In the genomic region with DNA sequence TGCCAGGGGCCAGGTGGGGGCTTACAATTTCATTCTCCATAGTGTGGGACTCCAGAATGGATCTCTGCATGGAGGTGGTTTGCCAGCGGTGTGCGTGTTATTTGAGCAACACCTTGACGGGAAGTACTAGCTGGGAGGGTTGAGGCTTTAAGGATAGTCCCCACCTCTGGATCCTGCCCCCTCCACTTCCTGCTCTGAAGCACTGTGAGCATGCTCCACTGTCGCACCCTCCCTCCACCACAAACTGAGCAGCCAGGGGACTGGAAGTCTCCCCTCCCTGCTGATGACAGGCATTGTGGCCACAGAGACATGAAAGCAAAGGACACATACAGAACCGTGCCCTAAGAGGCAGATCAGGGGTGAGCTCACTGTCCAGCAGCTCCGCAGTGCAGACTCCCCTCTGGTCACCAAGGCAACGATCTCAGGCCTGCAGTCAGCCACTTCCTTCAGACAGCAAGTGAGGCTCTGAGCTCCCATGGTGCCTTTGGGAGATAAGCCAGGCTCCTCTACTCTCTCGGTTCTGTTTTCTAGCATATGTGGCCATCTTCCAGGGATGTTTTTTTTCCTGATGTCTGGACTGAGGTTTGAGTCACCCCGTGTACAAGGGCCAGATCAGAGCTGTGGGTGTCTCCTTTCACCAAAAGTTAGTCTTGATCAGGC, we compare ENCODE assay signal across 9 mouse cellular contexts.
DNase-seq lines count a peak whose midpoint lies in the region; ATAC-seq lines count a peak whose summit lies in the region.
"Had no signal": no experiment of that assay in that cellular context is flagged by ENCODE, and none has a peak within 500 bp of the region (broad histone marks: within the 10 kb centered on the region; RNA-seq: fewer than 3 reads in every experiment).

No protein-coding gene starts in this region.

- no peak for ATAC-seq in cerebellum, adult (ENCODE audit: insufficient number of reproducible peaks, low FRiP score, low TSS enrichment)
- ATAC-seq in hindbrain, embryonic 15.5 days (ENCODE audit: low FRiP score, low read depth), result peak; percentile 75
- peak; percentile 65; the same call in 1 of the 2 replicates for ATAC-seq in stomach, embryonic 15.5 days (ENCODE audit: insufficient read depth, low FRiP score, low read depth)

- no peak overlapping the region for H3K4me3 ChIP-seq in hindbrain, embryonic 15.5 days
- H3K4me3 ChIP-seq in stomach, embryonic 15.5 days (replicated peaks), result no peak overlapping the region
- H3K4me3 ChIP-seq: liver, embryonic 15.5 days had no signal

- peak; percentile 50 to 54 for DNase-seq in cerebellum, postnatal 10 days
- peak; percentile 89 for DNase-seq in NIH3T3 (ENCODE audit: low read depth)
- peak; percentile 48 for DNase-seq in gastrocnemius, postnatal 25 days
- DNase-seq in ovary, postnatal 10 days (ENCODE audit: low spot score), result no peak
- no peak for DNase-seq in spleen, adult 12 weeks (ENCODE audit: low spot score)

- no peak overlapping the region for H3K9ac ChIP-seq in hindbrain, embryonic 15.5 days
- H3K9ac ChIP-seq in stomach, embryonic 15.5 days, result no peak overlapping the region
- H3K9ac ChIP-seq: liver, embryonic 15.5 days had no signal

- no peaks in the 10 kb centered on the region for H3K9me3 ChIP-seq in hindbrain, embryonic 15.5 days
- no peaks in the 10 kb centered on the region for H3K9me3 ChIP-seq in stomach, embryonic 15.5 days
- H3K9me3 ChIP-seq: liver, embryonic 15.5 days had no signal

- H3K36me3 ChIP-seq in hindbrain, embryonic 15.5 days, result no peaks in the 10 kb centered on the region
- no peaks in the 10 kb centered on the region for H3K36me3 ChIP-seq in stomach, embryonic 15.5 days
- H3K36me3 ChIP-seq: liver, embryonic 15.5 days had no signal

- peaks cover 12% of the 10 kb centered on the region for H3K4me1 ChIP-seq in hindbrain, embryonic 15.5 days (replicated peaks)
- no peaks in the 10 kb centered on the region for H3K4me1 ChIP-seq in stomach, embryonic 15.5 days
- H3K4me1 ChIP-seq: liver, embryonic 15.5 days had no signal

- WGBS in hindbrain, embryonic 15.5 days, result 22% methylated on average over 9 of the region's 9 CpGs
- WGBS in stomach, embryonic 15.5 days, result 15% methylated on average over 9 of the region's 9 CpGs

- no peaks in the 10 kb centered on the region for H3K27me3 ChIP-seq in hindbrain, embryonic 15.5 days
- H3K27me3 ChIP-seq in stomach, embryonic 15.5 days (replicated peaks), result no peaks in the 10 kb centered on the region
- H3K27me3 ChIP-seq: liver, embryonic 15.5 days had no signal

- peak overlapping the region; percentile 5; the same call in 1 of the 2 replicates for H3K27ac ChIP-seq in hindbrain, embryonic 15.5 days (replicated peaks)
- 0 out of 2 replicates have a peak overlapping the region, but pooled peaks have one; percentile 16 for H3K27ac ChIP-seq in stomach, embryonic 15.5 days
- H3K27ac ChIP-seq: liver, embryonic 15.5 days had no signal

- no peak overlapping the region for H3K4me2 ChIP-seq in hindbrain, embryonic 15.5 days
- H3K4me2 ChIP-seq in stomach, embryonic 15.5 days, result no peak overlapping the region; the same call in 1 of the 2 replicates
- H3K4me2 ChIP-seq: liver, embryonic 15.5 days had no signal

Comparison
In these comparisons a context has a peak if more than half of its experiments do, and no peak if none do; other contexts are left out.
1. DNase-seq: peak in cerebellum, postnatal 10 days (2 of 2), NIH3T3 (single experiment) and gastrocnemius, postnatal 25 days (single experiment); none in ovary, postnatal 10 days (single experiment) and spleen, adult 12 weeks (single experiment).